Mouse (Mus musculus) CH12.LX (cell line): Measurements from ENCODE around the gene Cstb. TPM values are rescaled to one million over a fixed set of nuclear protein-coding genes. Genes with fewer than 3 reads are reported as not detected.

Experiments used
- DNase-seq: peaks from one replicate; pipeline ENCODE4 v3.0.0-alpha.2; 2013; ENCODE audit errors: extremely low read depth
- H3K27ac ChIP-seq: 2 replicates; pipeline ENCODE4 v1.5.1; 2012; ENCODE audit warnings: low read depth, mild to moderate bottlenecking, control low read depth, moderate library complexity; ENCODE audit not compliant: insufficient read depth
- H3K27me3 ChIP-seq: replicated peaks from 2 replicates; pipeline ENCODE3; 2012; ENCODE audit warnings: inconsistent platforms
- H3K36me3 ChIP-seq, 2 experiments: replicated peaks in 1 of 2; 2 replicates each; pipeline versions ENCODE3 to v1.6.1; 2012; ENCODE audit warnings: inconsistent platforms in 1 of 2, low read length in 1 of 2, mild to moderate bottlenecking in 1 of 2, mixed read lengths in 1 of 2, moderate library complexity in 1 of 2; ENCODE audit not compliant: control insufficient read depth in 1 of 2, insufficient read depth in 1 of 2
- H3K4me1 ChIP-seq, 2 experiments: 2 replicates each; pipeline ENCODE4 v1.6.1; 2012; ENCODE audit warnings: inconsistent platforms in 1 of 2, moderate library complexity in 1 of 2; ENCODE audit not compliant: insufficient read depth in 2 of 2, control insufficient read depth in 1 of 2
- H3K4me2 ChIP-seq: 2 replicates; pipeline ENCODE4 v1.6.1; 2012; ENCODE audit warnings: low read depth, mild to moderate bottlenecking, control low read depth; ENCODE audit not compliant: poor library complexity, insufficient read depth, severe bottlenecking
- H3K4me3 ChIP-seq, 3 experiments: fragments of 150-350 bp in 1 of 3; sonication (generic) in 1 of 3; replicated peaks in 1 of 3; 2 replicates each; pipeline versions ENCODE3 to v1.5.1; 2011 to 2012; ENCODE audit warnings: low read depth in 2 of 3, low read length in 2 of 3, mild to moderate bottlenecking in 2 of 3, moderate library complexity in 2 of 3, control low read depth in 1 of 3, improper control_type of control experiment in 1 of 3, inconsistent platforms in 1 of 3, mixed read lengths in 1 of 3; ENCODE audit not compliant: poor library complexity in 1 of 3
- H3K79me2 ChIP-seq: replicated peaks from 2 replicates; pipeline ENCODE4 v1.6.1; 2012; ENCODE audit warnings: mild to moderate bottlenecking, moderate library complexity; ENCODE audit not compliant: control insufficient read depth, poor library complexity, insufficient read depth, severe bottlenecking; ENCODE audit errors: extremely low read depth
- H3K9ac ChIP-seq: 2 replicates; pipeline ENCODE4 v1.6.1; 2012; ENCODE audit warnings: low read depth, mild to moderate bottlenecking, control low read depth, moderate library complexity; ENCODE audit not compliant: insufficient read depth
- H3K9me3 ChIP-seq: replicated peaks from 2 replicates; pipeline ENCODE3; 2012; ENCODE audit warnings: low read length, inconsistent platforms, mixed read lengths
- CHD2 ChIP-seq: IDR thresholded peaks from 2 replicates; pipeline ENCODE4 v1.6.1; 2011; ENCODE audit warnings: low read length, improper control_type of control experiment
- CTCF ChIP-seq, 2 experiments: IDR thresholded peaks in 1 of 2; conservative IDR thresholded peaks in 1 of 2; 2 replicates each; pipeline ENCODE4 v1.5.1; 2011 to 2012; ENCODE audit warnings: low read depth in 2 of 2, low read length in 2 of 2, improper control_type of control experiment in 1 of 2, inconsistent platforms in 1 of 2, mild to moderate bottlenecking in 1 of 2, moderate library complexity in 1 of 2
- EP300 ChIP-seq: IDR thresholded peaks from 2 replicates; pipeline ENCODE4 v1.6.1; 2011; ENCODE audit warnings: low read length, improper control_type of control experiment
- HCFC1 ChIP-seq: IDR thresholded peaks from 2 replicates; pipeline ENCODE4 v1.6.1; 2012; ENCODE audit warnings: low read depth, mild to moderate bottlenecking, inconsistent platforms, low read length, improper control_type of control experiment
- JUN ChIP-seq: IDR thresholded peaks from 2 replicates; pipeline ENCODE4 v1.6.1; 2011; ENCODE audit warnings: low read depth, mild to moderate bottlenecking, low read length, improper control_type of control experiment, moderate library complexity; ENCODE audit not compliant: insufficient read depth
- MEF2A ChIP-seq: IDR thresholded peaks from 2 replicates; pipeline ENCODE4 v1.6.1; 2014; ENCODE audit warnings: low read depth, mild to moderate bottlenecking, inconsistent platforms, low read length, improper control_type of control experiment, borderline replicate concordance
- NRF1 ChIP-seq: IDR thresholded peaks from 2 replicates; pipeline ENCODE4 v1.6.1; 2014; ENCODE audit warnings: low read depth, mild to moderate bottlenecking, inconsistent platforms, low read length, improper control_type of control experiment, moderate library complexity
- POLR2A ChIP-seq: IDR thresholded peaks from 2 replicates; pipeline ENCODE4 v1.6.1; 2011; ENCODE audit warnings: low read depth, mild to moderate bottlenecking, improper control_type of control experiment, low read length
- POLR2AphosphoS2 ChIP-seq: IDR thresholded peaks from 2 replicates; pipeline ENCODE4 v1.6.1; 2011; ENCODE audit warnings: low read depth, low read length, improper control_type of control experiment
- RAD21 ChIP-seq: IDR thresholded peaks from 2 replicates; pipeline ENCODE4 v1.6.1; 2011; ENCODE audit warnings: low read depth, mild to moderate bottlenecking, low read length, improper control_type of control experiment, moderate library complexity
- RCOR1 ChIP-seq: conservative IDR thresholded peaks from 2 replicates; pipeline ENCODE4 v1.6.1; 2012; ENCODE audit warnings: low read depth, mild to moderate bottlenecking, inconsistent platforms, low read length, improper control_type of control experiment
- SIN3A ChIP-seq: IDR thresholded peaks from 2 replicates; pipeline ENCODE4 v1.6.1; 2012; ENCODE audit warnings: low read length, improper control_type of control experiment, inconsistent platforms
- TCF12 ChIP-seq: IDR thresholded peaks from 2 replicates; pipeline ENCODE4 v1.6.1; 2014; ENCODE audit warnings: low read depth, mild to moderate bottlenecking, inconsistent platforms, low read length, improper control_type of control experiment
- USF1 ChIP-seq: IDR thresholded peaks from 2 replicates; pipeline ENCODE4 v1.6.1; 2014; ENCODE audit warnings: low read depth, mild to moderate bottlenecking, inconsistent platforms, low read length, improper control_type of control experiment
- USF2 ChIP-seq: conservative IDR thresholded peaks from 2 replicates; pipeline ENCODE4 v1.6.1; 2011; ENCODE audit warnings: low read depth, low read length, improper control_type of control experiment
- ZC3H11A ChIP-seq: IDR thresholded peaks from 2 replicates; pipeline ENCODE4 v1.6.1; 2012; ENCODE audit warnings: low read depth, mild to moderate bottlenecking, inconsistent platforms, low read length, improper control_type of control experiment
- ZKSCAN1 ChIP-seq: IDR thresholded peaks from 2 replicates; pipeline ENCODE4 v1.6.1; 2012; ENCODE audit warnings: low read depth, inconsistent platforms, low read length, improper control_type of control experiment, borderline replicate concordance
- ZNF384 ChIP-seq: IDR thresholded peaks from 2 replicates; pipeline ENCODE4 v1.6.1; 2012; ENCODE audit warnings: low read depth, low read length, improper control_type of control experiment, inconsistent platforms
- dilution Hi-C: fragments of 300-500 bp; cut with MboI; formaldehyde crosslinking; loops from 2 replicates; pipeline ENCODE4 v1.14.3; 2020; ENCODE audit warnings: low sequenced_read_pairs; ENCODE audit not compliant: extremely low pct_unique_long_range_greater_than_20kb, extremely low pct_ligation_motif_present
- in situ Hi-C: fragments of 300-500 bp; cut with MboI; formaldehyde crosslinking; loops from 3 replicates; pipeline ENCODE4 v1.14.3; 2019; ENCODE audit warnings: low sequenced_read_pairs, low pct_ligation_motif_present, low pct_unique_long_range_greater_than_20kb, mixed read lengths
- polyA plus RNA-seq: library from polyadenylated mRNA; unstranded; fragments of >175 nt; gene quantifications from 2 replicates; pipeline ENCODE4 v1.2.1, GENCODE M21; 2012; ENCODE audit warnings: low read depth; ENCODE audit not compliant: insufficient read length
- total RNA-seq, 2 experiments: library from RNA; depleted of rRNA; stranded (reverse); fragments of 300-350 nt in 1 of 2; fragments of >200 nt in 1 of 2; gene quantifications; 2 replicates each; pipeline ENCODE4 v1.2.3; 2012 to 2014

The Cstb gene
- total and polyA plus RNA-seq, 3 experiments, result 139 to 226 (median 194) TPM

DNA sequence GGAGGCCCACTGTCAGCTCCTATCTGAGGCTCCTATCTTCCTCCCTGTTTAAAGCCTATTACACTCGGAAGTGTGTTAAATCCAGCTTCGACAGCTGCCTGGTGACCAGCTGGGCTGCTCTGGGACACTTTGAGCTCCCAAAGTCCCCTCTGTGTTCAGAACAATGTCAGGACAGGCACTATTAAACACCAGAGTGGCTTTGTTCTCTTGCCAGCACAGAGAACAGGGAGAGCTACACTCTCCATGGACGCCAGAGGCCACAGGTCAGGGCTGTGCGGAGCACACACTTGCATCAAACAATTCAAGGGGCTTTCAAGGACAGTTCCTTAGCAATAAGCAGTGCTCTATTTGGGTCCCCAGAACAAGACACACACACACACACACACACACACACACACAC is 27.2 kb downstream of the Cstb start:
- no peak overlapping the region for H3K4me3 ChIP-seq
- no peaks in the 10 kb centered on the region for H3K9me3 ChIP-seq
- dilution Hi-C loops, result no loop called here
- peaks cover 0 to 13% of the 10 kb centered on the region in 2 experiments; a peak in 3 of 4 replicates for H3K4me1 ChIP-seq
- peaks cover 8 to 46% of the 10 kb centered on the region in 2 experiments for H3K36me3 ChIP-seq
- no peaks in the 10 kb centered on the region for H3K27me3 ChIP-seq
- no peaks in the 10 kb centered on the region for H3K79me2 ChIP-seq
- no peak overlapping the region for H3K9ac ChIP-seq
- no peak overlapping the region for H3K4me2 ChIP-seq
- TF ChIP-seq SIN3A, result no peak
- no peak for TF ChIP-seq RCOR1
- no peak for TF ChIP-seq CTCF (conservative IDR thresholded peaks at IDR 0.05 in 1 of 2, IDR thresholded peaks at IDR 0.05 in 1 of 2; ENCODE audit: low read depth in 2 of 2, low read length in 2 of 2)
- TF ChIP-seq, all 38 proteins: peak for 0
- H3K27ac ChIP-seq, result no peak overlapping the region
- in situ Hi-C loops, result no loop called here
- DNase-seq, result no peak

DNA sequence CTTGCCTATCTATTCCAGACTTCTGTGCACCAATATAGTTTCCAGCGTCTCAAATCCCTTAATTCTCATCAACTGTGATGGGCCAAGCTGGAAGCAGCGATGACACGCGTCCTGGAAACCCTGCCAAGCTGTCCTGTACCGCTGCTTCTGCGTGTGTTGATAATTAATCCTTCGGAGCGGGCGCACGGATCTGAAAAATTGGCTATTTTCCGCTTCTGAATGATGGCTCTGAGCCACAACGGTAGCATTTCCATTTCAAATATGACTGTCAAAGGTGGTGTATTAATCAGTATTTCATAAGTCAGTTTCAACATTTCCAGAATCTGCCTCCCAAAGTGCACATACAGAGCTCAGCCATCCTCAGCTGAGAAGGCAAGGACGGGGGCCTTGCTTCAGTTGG is 31.2 kb downstream of the Cstb start:
- dilution Hi-C loops (no loop called here), in situ Hi-C loops (no loop called here)
- DNase-seq, result no peak
- TF ChIP-seq SIN3A, result no peak
- TF ChIP-seq ZKSCAN1, result no peak
- no peak for TF ChIP-seq TCF12
- no peak for TF ChIP-seq USF1
- TF ChIP-seq USF2, result no peak
- TF ChIP-seq CHD2, result no peak
- TF ChIP-seq NRF1, result no peak
- no peak for TF ChIP-seq POLR2A
- no peak for TF ChIP-seq ZC3H11A
- no peak for TF ChIP-seq POLR2AphosphoS2
- TF ChIP-seq HCFC1, result no peak
- no peak for TF ChIP-seq ZNF384
- no peak for TF ChIP-seq JUN
- no peak for TF ChIP-seq EP300
- TF ChIP-seq MEF2A, result no peak
- no peak for TF ChIP-seq CTCF (conservative IDR thresholded peaks at IDR 0.05 in 1 of 2, IDR thresholded peaks at IDR 0.05 in 1 of 2; ENCODE audit: low read depth in 2 of 2, low read length in 2 of 2)
- no peak for TF ChIP-seq RAD21
- Histone ChIP-seq H3K4me3 (no peak overlapping the region), H3K9ac (no peak overlapping the region), H3K4me1 (peaks cover 15 to 52% of the 10 kb centered on the region in 2 experiments), H3K27ac (no peak overlapping the region), H3K27me3 (no peaks in the 10 kb centered on the region), H3K9me3 (no peaks in the 10 kb centered on the region), H3K79me2 (no peaks in the 10 kb centered on the region), H3K4me2 (no peak overlapping the region), H3K36me3 (peaks cover 0 to 14% of the 10 kb centered on the region in 2 experiments)
